ENCODE assay signal across 28 mouse cellular contexts in genomic region chr13:45275391-45275790, GRCm38 (mm10).
DNase-seq lines count a peak whose midpoint lies in the region; ATAC-seq and TF ChIP-seq lines count a peak whose summit lies in the region.
"Had no signal": no experiment of that assay in that cellular context is flagged by ENCODE, and none has a peak within 500 bp of the region (broad histone marks: within the 10 kb centered on the region; RNA-seq: fewer than 3 reads in every experiment).

No protein-coding gene starts in this region.

- no peak for TF ChIP-seq EP300 in heart, postnatal 0 days (IDR thresholded peaks at IDR 0.05; ENCODE audit: low read depth)

- intact Hi-C loops in heart, postnatal 14 days (cut with DNase I): loop anchor here (2.0 to 5.0 kb wide), 2 partner anchors 115 to 182 kb away; no protein-coding TSS in a partner anchor

- no peaks in the 10 kb centered on the region for H3K36me3 ChIP-seq in heart, embryonic 11.5 days (ENCODE audit: control insufficient read depth, insufficient read depth, low read length)
- no peaks in the 10 kb centered on the region for H3K36me3 ChIP-seq in heart, postnatal 0 days (replicated peaks; ENCODE audit: control insufficient read depth, insufficient read depth, low read length)
- H3K36me3 ChIP-seq in limb, embryonic 10.5 days: no peaks in the 10 kb centered on the region
- H3K36me3 ChIP-seq: embryonic facial prominence, embryonic 12.5 days; embryonic facial prominence, embryonic 15.5 days; G1E; heart, embryonic 10.5 days; hindbrain, embryonic 10.5 days; hindbrain, embryonic 13.5 days had no signal

- H3K27me3 ChIP-seq in heart, embryonic 11.5 days (ENCODE audit: control insufficient read depth, insufficient read depth, low read length): no peaks in the 10 kb centered on the region
- no peaks in the 10 kb centered on the region for H3K27me3 ChIP-seq in heart, postnatal 0 days (ENCODE audit: control insufficient read depth, insufficient read depth, low read length)
- H3K27me3 ChIP-seq in limb, embryonic 10.5 days (ENCODE audit: low read depth, poor library complexity, severe bottlenecking): no peaks in the 10 kb centered on the region
- H3K27me3 ChIP-seq: CH12.LX; embryonic facial prominence, embryonic 12.5 days; embryonic facial prominence, embryonic 15.5 days; hindbrain, embryonic 13.5 days; Patski had no signal

- H3K4me1 ChIP-seq in heart, embryonic 11.5 days (ENCODE audit: control insufficient read depth, insufficient read depth, low read length): peaks cover 12% of the 10 kb centered on the region
- peaks cover 21% of the 10 kb centered on the region; the same call in 1 of the 2 replicates for H3K4me1 ChIP-seq in heart, postnatal 0 days (ENCODE audit: control insufficient read depth, insufficient read depth)
- H3K4me1 ChIP-seq in limb, embryonic 10.5 days: no peaks in the 10 kb centered on the region
- H3K4me1 ChIP-seq: embryonic facial prominence, embryonic 12.5 days; hindbrain, embryonic 10.5 days; hindbrain, embryonic 13.5 days had no signal

- no peak for TF ChIP-seq CTCF in heart, postnatal 0 days (IDR thresholded peaks at IDR 0.05; ENCODE audit: low read depth)

- no peak overlapping the region for H3K4me3 ChIP-seq in heart, embryonic 11.5 days (ENCODE audit: low read depth, low read length)
- H3K4me3 ChIP-seq in heart, postnatal 0 days (ENCODE audit: low read depth, low read length): no peak overlapping the region
- no peak overlapping the region for H3K4me3 ChIP-seq in limb, embryonic 10.5 days
- H3K4me3 ChIP-seq: embryonic facial prominence, embryonic 12.5 days; embryonic facial prominence, embryonic 15.5 days; heart, embryonic 10.5 days; hindbrain, embryonic 10.5 days; hindbrain, embryonic 13.5 days had no signal

- no peak overlapping the region for H3K9ac ChIP-seq in heart, embryonic 11.5 days (ENCODE audit: low read depth, low read length)
- no peak overlapping the region for H3K9ac ChIP-seq in heart, postnatal 0 days (replicated peaks; ENCODE audit: low read depth, low read length)
- H3K9ac ChIP-seq: embryonic facial prominence, embryonic 12.5 days; embryonic facial prominence, embryonic 15.5 days; forebrain, postnatal 0 days; hindbrain, embryonic 13.5 days had no signal

- 51% methylated on average over 5 of the region's 5 CpGs for WGBS in heart, embryonic 11.5 days (ENCODE audit: insufficient replicate concordance)
- 48% methylated on average over 5 of the region's 5 CpGs for WGBS in heart, postnatal 0 days
- WGBS in limb, embryonic 10.5 days: 79% methylated on average over 5 of the region's 5 CpGs

- DNase-seq in heart, adult 11 months: peak; percentile 91
- no peak for DNase-seq in heart, postnatal 0 days (ENCODE audit: low spot score)
- DNase-seq in heart, postnatal 14 days: no peak
- peak; percentile 26 for DNase-seq in ovary, adult 18-20 months (ENCODE audit: low spot score)
- DNase-seq in ovary, postnatal 14 days (ENCODE audit: low spot score): no peak
- peak; percentile 16 for DNase-seq in limb, embryonic 10.5 days (ENCODE audit: low spot score)
- DNase-seq: adrenal gland, postnatal 10 days; adrenal gland, postnatal 36 days; B cell, adult 2 months; cerebellum, adult 11 months; cerebellum, adult 2 months; cerebellum, adult 9-11 months; cerebellum, postnatal 25 days; forebrain, postnatal 0 days; gastrocnemius, postnatal 10 days; gastrocnemius, postnatal 36 days had no signal

- no peaks in the 10 kb centered on the region for H3K9me3 ChIP-seq in heart, embryonic 11.5 days (replicated peaks; ENCODE audit: control insufficient read depth, low read length)
- H3K9me3 ChIP-seq in heart, postnatal 0 days (replicated peaks; ENCODE audit: control insufficient read depth, low read length): no peaks in the 10 kb centered on the region
- no peaks in the 10 kb centered on the region for H3K9me3 ChIP-seq in limb, embryonic 10.5 days (replicated peaks)
- H3K9me3 ChIP-seq: embryonic facial prominence, embryonic 12.5 days; embryonic facial prominence, embryonic 15.5 days; G1E; heart, embryonic 10.5 days; hindbrain, embryonic 10.5 days; hindbrain, embryonic 13.5 days had no signal

- no peak overlapping the region for H3K4me2 ChIP-seq in heart, embryonic 11.5 days
- H3K4me2 ChIP-seq in heart, postnatal 0 days (ENCODE audit: low read depth, low read length): no peak overlapping the region
- H3K4me2 ChIP-seq: embryonic facial prominence, embryonic 12.5 days; embryonic facial prominence, embryonic 15.5 days; hindbrain, embryonic 13.5 days had no signal

- no peak for ATAC-seq in heart, embryonic 11.5 days (replicated peaks; ENCODE audit: insufficient number of reproducible peaks, low FRiP score, low TSS enrichment)
- ATAC-seq in heart, postnatal 0 days (ENCODE audit: insufficient read depth, low read depth): no peak
- ATAC-seq: forebrain, embryonic 14.5 days; forebrain, postnatal 0 days; hindbrain, embryonic 16.5 days; intestine, embryonic 16.5 days; Patski had no signal

- no peak overlapping the region for H3K27ac ChIP-seq in heart, embryonic 11.5 days (ENCODE audit: low read depth, low read length)
- peak overlapping the region; percentile 68 for H3K27ac ChIP-seq in heart, postnatal 0 days (ENCODE audit: low read depth)
- H3K27ac ChIP-seq in limb, embryonic 10.5 days: no peak overlapping the region
- H3K27ac ChIP-seq: embryonic facial prominence, embryonic 12.5 days; embryonic facial prominence, embryonic 15.5 days; hindbrain, embryonic 10.5 days; hindbrain, embryonic 13.5 days had no signal

Comparison
In these comparisons a context has a peak if more than half of its experiments do, and no peak if none do; other contexts are left out.
1. DNase-seq: peak in heart, adult 11 months (single experiment), ovary, adult 18-20 months (single experiment) and limb, embryonic 10.5 days (single experiment); none in heart, postnatal 0 days (single experiment), heart, postnatal 14 days (0 of 2) and ovary, postnatal 14 days (single experiment).